Mouse (Mus musculus): ENCODE results near the gene Zfp948. TPM values are rescaled to one million over a fixed set of nuclear protein-coding genes. Genes with fewer than 3 reads are reported as not detected.

Zfp948 gene
- polyA plus RNA-seq, 1 experiment from 2014 or later: 15.6 TPM

Other genes with a start within 250 kb of the Zfp948 start
- 3.4 and 3.6 TPM in 2 replicates for gene Zfp677, start 183.3 kb upstream of the Zfp948 start, polyA plus RNA-seq (2015; fragmentation: Nextera tagmentation; extraction: Ambion mirVana)
- gene Zfp54, start 143.8 kb upstream of the Zfp948 start, polyA plus RNA-seq (2015; fragmentation: Nextera tagmentation; extraction: Ambion mirVana): 3.6 and 3.9 TPM in 2 replicates
- 13.1 and 15.2 TPM in 2 replicates for gene Zfp51, start 116.6 kb upstream of the Zfp948 start, polyA plus RNA-seq (2015; fragmentation: Nextera tagmentation; extraction: Ambion mirVana)
- 10.5 and 10.8 TPM in 2 replicates for gene Zfp53, start 78.0 kb upstream of the Zfp948 start, polyA plus RNA-seq (2015; fragmentation: Nextera tagmentation; extraction: Ambion mirVana)
- 1.6 and 1.7 TPM in 2 replicates for gene Zfp52, start 31.5 kb upstream of the Zfp948 start, polyA plus RNA-seq (2015; fragmentation: Nextera tagmentation; extraction: Ambion mirVana)
- gene Zfp983, start 83.6 kb downstream of the Zfp948 start, polyA plus RNA-seq (2015; fragmentation: Nextera tagmentation; extraction: Ambion mirVana): 9.6 and 9.9 TPM in 2 replicates
- gene Gm10226, start 124.9 kb downstream of the Zfp948 start, polyA plus RNA-seq (2015; fragmentation: Nextera tagmentation; extraction: Ambion mirVana): 15.5 and 21.5 TPM in 2 replicates
- 20.7 and 22.1 TPM in 2 replicates for gene Zfp760, start 140.7 kb downstream of the Zfp948 start, polyA plus RNA-seq (2015; fragmentation: Nextera tagmentation; extraction: Ambion mirVana)
- gene Zfp229, start 163.8 kb downstream of the Zfp948 start, polyA plus RNA-seq (2015; fragmentation: Nextera tagmentation; extraction: Ambion mirVana): 8.7 and 11.1 TPM in 2 replicates

Measured in forebrain, embryonic 13.5 days (tissue).